Mouse (Mus musculus) heart, embryonic 11.5 days (tissue): ENCODE data around the gene G530012D18Rik. TPM values are rescaled to one million over a fixed set of nuclear protein-coding genes. Genes with fewer than 3 reads are reported as not detected.
"Not testable (repeated sequence)": the region's sequence is repeated elsewhere in the genome, so short reads cannot be mapped to it uniquely, and the experiment has no call there.

ENCODE experiments used
- ATAC-seq: fragments of 200-750 bp; cut with Nextera tagmentation; replicated peaks from 2 replicates; pipeline ENCODE4 v1.8.0; 2017; ENCODE audit warnings: moderate library complexity; ENCODE audit not compliant: insufficient number of reproducible peaks, low FRiP score, low TSS enrichment
- H3K27ac ChIP-seq: fragments of 300-500 bp; sonication (generic); 2 replicates; pipeline ENCODE4 v1.5.1; 2014; ENCODE audit warnings: mild to moderate bottlenecking, low read depth, low read length
- H3K27me3 ChIP-seq: fragments of 300-500 bp; sonication (generic); 2 replicates; pipeline ENCODE4 v1.6.1; 2014; ENCODE audit warnings: mild to moderate bottlenecking, low read length, mixed read lengths; ENCODE audit not compliant: control insufficient read depth, insufficient read depth
- H3K36me3 ChIP-seq: fragments of 300-500 bp; sonication (generic); 2 replicates; pipeline ENCODE4 v1.6.1; 2014; ENCODE audit warnings: mild to moderate bottlenecking, low read length, moderate library complexity, mixed read lengths; ENCODE audit not compliant: control insufficient read depth, insufficient read depth
- H3K4me1 ChIP-seq: fragments of 300-500 bp; sonication (generic); 2 replicates; pipeline ENCODE4 v1.6.1; 2014; ENCODE audit warnings: low read length; ENCODE audit not compliant: control insufficient read depth, insufficient read depth
- H3K4me2 ChIP-seq: fragments of 300-500 bp; sonication (generic); 2 replicates; pipeline ENCODE4 v1.6.1; 2014; ENCODE audit warnings: mild to moderate bottlenecking, moderate library complexity
- H3K4me3 ChIP-seq: fragments of 300-500 bp; sonication (generic); 2 replicates; pipeline ENCODE4 v1.5.1; 2014; ENCODE audit warnings: low read depth, low read length
- H3K9ac ChIP-seq: fragments of 300-500 bp; sonication (generic); 2 replicates; pipeline ENCODE4 v1.6.1; 2014; ENCODE audit warnings: mild to moderate bottlenecking, low read depth, low read length, moderate library complexity
- H3K9me3 ChIP-seq: fragments of 300-500 bp; sonication (generic); replicated peaks from 2 replicates; pipeline ENCODE4 v1.6.1; 2016; ENCODE audit warnings: low read length; ENCODE audit not compliant: control insufficient read depth
- WGBS: fragments of 180-500 bp; shearing (Covaris S2); extraction: QIAGEN DNeasy Blood & Tissue Kit; methylation state at CpG from one replicate; pipeline ENCODE4 v1.1.7; 2014; ENCODE audit not compliant: insufficient replicate concordance; 5-methylcytosine and 5-hydroxymethylcytosine counted together
- polyA plus RNA-seq: library from polyadenylated mRNA; unstranded; fragments of >200 nt; fragmentation: Nextera tagmentation; extraction: Ambion mirVana; gene quantifications from 2 replicates; pipeline ENCODE4 v1.2.1, GENCODE M21; 2014

Gene G530012D18Rik
- polyA plus RNA-seq, 1 experiment from 2014 or later = not detected

DNA sequence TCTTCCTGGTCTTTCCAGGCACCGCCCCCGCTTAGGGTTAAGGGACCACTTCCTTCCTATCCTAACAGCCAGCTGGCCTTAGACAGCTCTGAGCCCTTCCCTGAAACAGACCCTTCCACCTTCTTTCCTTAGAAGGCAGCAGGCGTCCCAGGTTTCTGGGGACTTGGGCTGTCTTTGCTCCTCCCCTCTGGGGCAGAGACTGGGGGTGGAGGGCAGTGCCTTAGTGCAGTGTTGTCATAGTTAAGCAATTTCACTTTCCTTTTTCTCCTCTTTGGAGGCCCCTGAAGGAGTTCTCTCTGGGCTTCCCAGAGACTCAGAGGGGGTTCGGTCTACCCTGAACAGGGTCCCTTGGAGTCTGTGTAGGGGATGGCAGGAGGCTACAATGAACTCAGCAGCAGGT, 25.3 kb downstream of the G530012D18Rik start:
- not testable (repeated sequence) for ATAC-seq, H3K4me3 ChIP-seq, H3K9me3 ChIP-seq, H3K36me3 ChIP-seq, H3K27me3 ChIP-seq, H3K9ac ChIP-seq, H3K4me1 ChIP-seq, H3K27ac ChIP-seq
- WGBS = 60% methylated on average over 4 of the region's 4 CpGs
- peak overlapping the region; percentile 11; the same call in 1 of the 2 replicates for H3K4me2 ChIP-seq

DNA sequence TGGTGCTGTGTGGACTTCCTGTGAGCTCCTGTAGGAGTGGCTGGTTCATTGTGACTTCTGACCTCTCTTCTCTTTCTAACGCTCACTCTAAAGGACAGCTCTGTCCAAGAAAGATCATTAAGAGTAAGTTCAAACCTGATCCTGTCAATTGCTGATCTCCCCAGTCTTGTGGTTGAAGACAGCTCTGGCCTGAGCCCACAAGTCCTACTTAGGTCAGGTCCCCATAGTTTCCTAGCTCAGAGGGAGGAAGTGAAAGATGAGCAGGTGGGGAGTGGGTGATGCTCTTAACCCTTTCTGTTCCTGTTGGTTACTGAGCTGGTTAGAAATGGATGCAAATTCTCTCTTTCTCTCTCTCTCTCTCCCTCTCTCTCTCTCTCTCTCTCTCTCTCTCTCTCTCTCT, 28.9 kb downstream of the G530012D18Rik start:
- not testable (repeated sequence) for H3K4me1 ChIP-seq, H3K9me3 ChIP-seq
- no CpG with 5 or more reads among the region's 1 CpGs for WGBS

GRCm38 (mm10) chr1:85608361-85608760, 32.9 kb downstream of the G530012D18Rik start:
- H3K4me1 ChIP-seq, H3K4me2 ChIP-seq, H3K9me3 ChIP-seq, ATAC-seq, H3K27me3 ChIP-seq, H3K4me3 ChIP-seq, H3K27ac ChIP-seq, H3K9ac ChIP-seq, H3K36me3 ChIP-seq: not testable (repeated sequence)
- WGBS = 72% methylated on average over 3 of the region's 4 CpGs

More for the DNA sequence above, 28.9 kb downstream of the G530012D18Rik start:
- not testable (repeated sequence) for ATAC-seq, H3K4me2 ChIP-seq, H3K4me3 ChIP-seq, H3K9ac ChIP-seq, H3K27ac ChIP-seq, H3K36me3 ChIP-seq, H3K27me3 ChIP-seq

GRCm38 (mm10) chr1:85610581-85610980, 35.1 kb downstream of the G530012D18Rik start:
- not testable (repeated sequence) for ATAC-seq, H3K4me1 ChIP-seq, H3K4me2 ChIP-seq, H3K36me3 ChIP-seq, H3K27ac ChIP-seq, H3K27me3 ChIP-seq, H3K9me3 ChIP-seq, H3K4me3 ChIP-seq, H3K9ac ChIP-seq
- no CpG with 5 or more reads among the region's 4 CpGs for WGBS

- not testable (repeated sequence) for H3K9me3 ChIP-seq, H3K36me3 ChIP-seq, H3K4me3 ChIP-seq, H3K27me3 ChIP-seq, H3K4me2 ChIP-seq, ATAC-seq, H3K27ac ChIP-seq, H3K4me1 ChIP-seq, H3K9ac ChIP-seq
- WGBS = 86% methylated on average over 3 of the region's 3 CpGs
Measured at GRCm38 (mm10) chr1:85615096-85615495, 39.6 kb downstream of the G530012D18Rik start.

GRCm38 (mm10) chr1:85615819-85616218, 40.3 kb downstream of the G530012D18Rik start:
- not testable (repeated sequence) for H3K9ac ChIP-seq, H3K27me3 ChIP-seq, H3K36me3 ChIP-seq, H3K4me3 ChIP-seq, H3K27ac ChIP-seq, H3K4me2 ChIP-seq, H3K4me1 ChIP-seq, H3K9me3 ChIP-seq, ATAC-seq
- WGBS = 54% methylated on average over 3 of the region's 3 CpGs

- not testable (repeated sequence) for H3K4me3 ChIP-seq, H3K4me2 ChIP-seq, H3K4me1 ChIP-seq, H3K27ac ChIP-seq, H3K9ac ChIP-seq, ATAC-seq, H3K27me3 ChIP-seq, H3K9me3 ChIP-seq, H3K36me3 ChIP-seq
- 55% methylated on average over 4 of the region's 5 CpGs for WGBS
Measured at GRCm38 (mm10) chr1:85617161-85617560, 41.7 kb downstream of the G530012D18Rik start.

DNA sequence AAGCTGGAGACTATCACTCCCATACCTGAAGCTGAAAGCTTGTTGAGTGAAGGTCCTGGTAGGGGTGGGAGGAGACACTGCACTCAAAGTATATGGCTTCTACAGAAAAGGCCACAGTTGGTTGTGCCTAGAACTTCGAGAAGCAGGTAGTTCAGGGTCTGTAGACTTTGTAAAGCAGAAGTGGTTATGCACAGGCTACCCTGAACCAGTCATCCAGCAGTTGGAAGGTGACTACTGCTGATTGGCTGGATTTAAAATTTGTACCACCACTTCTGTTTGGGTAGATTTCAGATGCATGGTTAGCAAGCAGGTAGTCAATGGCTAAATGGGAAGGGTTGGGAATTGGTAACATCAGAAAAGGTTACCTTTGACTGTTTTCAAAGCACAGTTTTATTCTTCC, 43.2 kb downstream of the G530012D18Rik start:
- not testable (repeated sequence) for H3K9me3 ChIP-seq, ATAC-seq, H3K27me3 ChIP-seq, H3K4me3 ChIP-seq, H3K36me3 ChIP-seq, H3K9ac ChIP-seq, H3K4me1 ChIP-seq, H3K27ac ChIP-seq, H3K4me2 ChIP-seq
- WGBS = 62% methylated on average over 1 of the region's 1 CpGs
